Mouse (Mus musculus): ENCODE measurements around the gene Bicc1. TPM values are rescaled to one million over a fixed set of nuclear protein-coding genes. Genes with fewer than 3 reads are reported as not detected.

Gene Bicc1
- polyA plus RNA-seq, 3 experiments from 2014 or later = 0.27 TPM; not detected in 2

Other genes with a start within 250 kb of the Bicc1 start
- gene Tfam, start 78.6 kb upstream of the Bicc1 start, polyA plus RNA-seq (2017; shearing (Covaris generic)) = 100 to 1,000 TPM in 1 of 3 experiments, 10 to 100 TPM in 2; 92.5 to 100 (median 93.8) TPM
- 10 to 100 TPM; 17.3 to 22.4 (median 21.3) TPM for gene Ube2d1, start 125.6 kb upstream of the Bicc1 start, polyA plus RNA-seq (2017; shearing (Covaris generic))
- 10 to 100 TPM; 31.9 to 59.6 (median 36.2) TPM for gene Cisd1, start 185.3 kb upstream of the Bicc1 start, polyA plus RNA-seq (2017; shearing (Covaris generic))
- 1 to 10 TPM; 3.3 to 5.9 (median 5.4) TPM for gene Ipmk, start 188.1 kb upstream of the Bicc1 start, polyA plus RNA-seq (2017; shearing (Covaris generic))